Mouse (Mus musculus) MEL (cell line): ENCODE results near the gene Dis3l2.

Experiments
- CTCF ChIP-seq, 3 experiments: IDR thresholded peaks in 2 of 3; conservative IDR thresholded peaks in 1 of 3; 2 replicates each; pipeline ENCODE4 v1.5.1; 2011 to 2012; ENCODE audit warnings: low read length in 3 of 3, low read depth in 2 of 3, mild to moderate bottlenecking in 2 of 3, improper control_type of control experiment in 1 of 3, inconsistent platforms in 1 of 3, mixed read lengths in 1 of 3, moderate library complexity in 1 of 3; ENCODE audit not compliant: control insufficient read depth in 1 of 3, insufficient read depth in 1 of 3, poor library complexity in 1 of 3, severe bottlenecking in 1 of 3
- EP300 ChIP-seq, 2 experiments: IDR thresholded peaks; 2 replicates each; pipeline ENCODE4 v1.6.1; 2011; ENCODE audit warnings: improper control_type of control experiment in 2 of 2, low read length in 2 of 2, low read depth in 1 of 2, mild to moderate bottlenecking in 1 of 2
- ETS1 ChIP-seq: IDR thresholded peaks from 2 replicates; pipeline ENCODE4 v1.6.1; 2012; ENCODE audit warnings: low read depth, mild to moderate bottlenecking, inconsistent platforms, low read length, improper control_type of control experiment, moderate library complexity
- GATA1 ChIP-seq: IDR thresholded peaks from 2 replicates; pipeline ENCODE4 v1.6.1; 2011; ENCODE audit warnings: low read depth, low read length, improper control_type of control experiment
- MAFK ChIP-seq: IDR thresholded peaks from 2 replicates; pipeline ENCODE4 v1.6.1; 2011; ENCODE audit warnings: low read depth, mild to moderate bottlenecking, low read length, improper control_type of control experiment, borderline replicate concordance
- MEF2A ChIP-seq: IDR thresholded peaks from 2 replicates; pipeline ENCODE4 v1.6.1; 2014; ENCODE audit warnings: low read depth, mild to moderate bottlenecking, inconsistent platforms, low read length, improper control_type of control experiment; ENCODE audit not compliant: poor library complexity, insufficient replicate concordance, severe bottlenecking; ENCODE audit errors: extremely low read depth
- MXI1 ChIP-seq: IDR thresholded peaks from 2 replicates; pipeline ENCODE4 v1.6.1; 2011; ENCODE audit warnings: mild to moderate bottlenecking, low read depth, low read length, improper control_type of control experiment
- POLR2A ChIP-seq, 2 experiments: IDR thresholded peaks; 2 replicates each; pipeline ENCODE4 v1.6.1; 2011 to 2012; ENCODE audit warnings: low read length in 2 of 2, mild to moderate bottlenecking in 2 of 2, control low read depth in 1 of 2, improper control_type of control experiment in 1 of 2, low read depth in 1 of 2, moderate library complexity in 1 of 2; ENCODE audit not compliant: control insufficient read depth in 1 of 2, insufficient read depth in 1 of 2, poor library complexity in 1 of 2
- POLR2AphosphoS5 ChIP-seq: IDR thresholded peaks from 2 replicates; pipeline ENCODE4 v1.6.1; 2012; ENCODE audit warnings: low read depth, borderline replicate concordance, mild to moderate bottlenecking, inconsistent platforms, low read length, moderate library complexity, mixed read lengths
- RCOR1 ChIP-seq: IDR thresholded peaks from 2 replicates; pipeline ENCODE4 v1.6.1; 2012; ENCODE audit warnings: low read depth, mild to moderate bottlenecking, inconsistent platforms, low read length, improper control_type of control experiment
- SMC3 ChIP-seq: IDR thresholded peaks from 2 replicates; pipeline ENCODE4 v1.6.1; 2011; ENCODE audit warnings: low read depth, low read length, improper control_type of control experiment
- USF1 ChIP-seq: IDR thresholded peaks from 2 replicates; pipeline ENCODE4 v1.6.1; 2014; ENCODE audit warnings: low read depth, mild to moderate bottlenecking, inconsistent platforms, low read length, improper control_type of control experiment, moderate library complexity
- ZC3H11A ChIP-seq: IDR thresholded peaks from 2 replicates; pipeline ENCODE4 v1.6.1; 2012; ENCODE audit warnings: low read depth, mild to moderate bottlenecking, inconsistent platforms, low read length, improper control_type of control experiment

GRCm38 (mm10) chr1:86750094-86750493, 46.5 kb downstream of the Dis3l2 start:
- TF ChIP-seq CTCF (IDR thresholded peaks at IDR 0.05 in 2 of 3, conservative IDR thresholded peaks at IDR 0.05 in 1 of 3; ENCODE audit: control insufficient read depth in 1 of 3, insufficient read depth in 1 of 3, low read depth in 2 of 3, low read length in 3 of 3, poor library complexity in 1 of 3, severe bottlenecking in 1 of 3) (no peak), GATA1 (no peak), MEF2A (no peak), POLR2A (IDR thresholded peaks at IDR 0.05; ENCODE audit: control insufficient read depth in 1 of 2, insufficient read depth in 1 of 2, low read depth in 1 of 2, low read length in 2 of 2, poor library complexity in 1 of 2) (no peak), USF1 (no peak), SMC3 (no peak), EP300 (IDR thresholded peaks at IDR 0.05; ENCODE audit: low read depth in 1 of 2, low read length in 2 of 2) (no peak), POLR2AphosphoS5 (no peak), ZC3H11A (no peak), RCOR1 (no peak), ETS1 (no peak), MXI1 (no peak), MAFK (no peak)
